Mouse (Mus musculus): Measurements from ENCODE around the gene Fgfr2.

Fgfr2 gene

GRCm38 (mm10) chr7:132610468-132611318 is 512.5 kb downstream of the Fgfr2 start, which contains the start of gene Lhpp:
Lhpp (plus strand) TSS chr7:132610638.
- TF ChIP-seq CTCF (conservative IDR thresholded peaks at IDR 0.05; ENCODE audit: low read length) (no peak), POU5F1 (IDR thresholded peaks at IDR 0.05; ENCODE audit: borderline replicate concordance, low read length) (no peak), NANOG (IDR thresholded peaks at IDR 0.05; ENCODE audit: borderline replicate concordance, low read length) (no peak)
- no peaks in the 10 kb centered on the region for H3K36me3 ChIP-seq (ENCODE audit: insufficient read depth, low read length)
- peaks cover 37% of the 10 kb centered on the region for H3K4me1 ChIP-seq (replicated peaks; ENCODE audit: low read depth, low read length)
- H3K9me3 ChIP-seq (ENCODE audit: low read length) = no peaks in the 10 kb centered on the region
- peaks cover 58% of the 10 kb centered on the region for H3K27me3 ChIP-seq (ENCODE audit: insufficient read depth, low read length)
- H3K4me3 ChIP-seq (replicated peaks; ENCODE audit: low read length) = peak within 1 kb of the TSS; percentile 84

DNA sequence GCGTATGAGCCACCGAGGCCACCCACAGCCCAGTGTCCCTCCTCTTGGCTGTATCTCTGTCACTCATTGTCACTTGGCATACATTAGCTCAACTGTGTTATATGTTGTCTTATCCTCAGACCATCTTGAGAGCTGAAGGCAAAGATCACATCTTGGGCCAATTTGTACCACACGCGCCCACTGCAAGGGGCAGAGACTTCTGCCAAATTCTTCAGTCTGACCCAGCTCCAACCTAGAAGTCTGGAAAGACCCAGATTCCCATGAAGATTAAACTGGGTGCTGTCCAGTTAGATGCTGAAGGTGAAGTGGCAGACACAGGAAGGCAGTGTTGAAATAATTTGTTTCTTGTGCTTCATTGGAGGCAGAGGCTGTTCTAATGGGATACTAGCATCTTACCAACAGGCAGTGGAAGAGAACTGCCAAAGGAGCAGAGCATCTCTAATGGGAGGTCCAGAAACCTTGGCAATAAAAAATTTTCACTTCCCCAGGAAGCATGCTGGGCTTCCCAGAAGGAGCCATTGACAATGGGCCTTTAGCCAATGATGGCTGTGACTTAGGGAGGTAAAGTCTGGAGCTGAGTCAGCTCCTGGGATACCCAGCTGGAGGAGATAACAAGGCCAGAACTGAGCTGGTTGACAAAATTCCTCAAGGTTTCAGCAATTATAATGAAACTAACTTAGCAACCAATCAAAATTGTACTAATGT is 514.7 kb downstream of the Fgfr2 start:
- Histone ChIP-seq H3K4me1 (replicated peaks; ENCODE audit: low read depth, low read length) (peaks cover 16% of the 10 kb centered on the region), H3K36me3 (ENCODE audit: insufficient read depth, low read length) (no peaks in the 10 kb centered on the region), H3K9me3 (ENCODE audit: low read length) (no peaks in the 10 kb centered on the region), H3K4me3 (replicated peaks; ENCODE audit: low read length) (no peak overlapping the region), H3K27me3 (ENCODE audit: insufficient read depth, low read length) (peaks cover 66% of the 10 kb centered on the region)
- TF ChIP-seq NANOG (IDR thresholded peaks at IDR 0.05; ENCODE audit: borderline replicate concordance, low read length) (no peak), CTCF (conservative IDR thresholded peaks at IDR 0.05; ENCODE audit: low read length) (no peak)

DNA sequence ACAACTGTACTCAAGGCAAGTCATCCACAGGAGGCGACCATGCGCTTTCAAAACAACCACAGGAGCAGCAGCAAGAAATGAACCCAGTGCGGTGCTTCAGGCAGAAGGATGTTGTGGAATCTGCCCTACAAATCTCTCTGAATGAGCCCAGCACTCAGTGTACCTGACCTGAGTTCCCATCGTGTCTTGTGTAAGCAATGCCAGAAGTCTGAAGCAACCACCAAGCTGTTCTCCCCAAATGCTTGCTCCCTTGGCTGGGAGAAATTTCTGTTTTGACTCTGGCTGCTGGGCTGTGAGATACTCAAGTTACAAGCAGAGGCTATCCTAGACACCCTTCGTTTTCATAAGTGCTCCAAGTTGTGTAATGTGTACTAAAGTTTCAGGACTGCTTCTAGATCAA is 517.5 kb downstream of the Fgfr2 start:
- no peaks in the 10 kb centered on the region for H3K36me3 ChIP-seq (ENCODE audit: insufficient read depth, low read length)
- no peak overlapping the region for H3K4me3 ChIP-seq (replicated peaks; ENCODE audit: low read length)
- H3K9me3 ChIP-seq (ENCODE audit: low read length) = no peaks in the 10 kb centered on the region
- peaks cover 90% of the 10 kb centered on the region for H3K27me3 ChIP-seq (ENCODE audit: insufficient read depth, low read length)
- no peak for TF ChIP-seq CTCF (conservative IDR thresholded peaks at IDR 0.05; ENCODE audit: low read length)
- TF ChIP-seq NANOG (IDR thresholded peaks at IDR 0.05; ENCODE audit: borderline replicate concordance, low read length) = no peak
- TF ChIP-seq POU5F1 (IDR thresholded peaks at IDR 0.05; ENCODE audit: borderline replicate concordance, low read length) = no peak
- peaks cover 25% of the 10 kb centered on the region for H3K4me1 ChIP-seq (replicated peaks; ENCODE audit: low read depth, low read length)

DNA sequence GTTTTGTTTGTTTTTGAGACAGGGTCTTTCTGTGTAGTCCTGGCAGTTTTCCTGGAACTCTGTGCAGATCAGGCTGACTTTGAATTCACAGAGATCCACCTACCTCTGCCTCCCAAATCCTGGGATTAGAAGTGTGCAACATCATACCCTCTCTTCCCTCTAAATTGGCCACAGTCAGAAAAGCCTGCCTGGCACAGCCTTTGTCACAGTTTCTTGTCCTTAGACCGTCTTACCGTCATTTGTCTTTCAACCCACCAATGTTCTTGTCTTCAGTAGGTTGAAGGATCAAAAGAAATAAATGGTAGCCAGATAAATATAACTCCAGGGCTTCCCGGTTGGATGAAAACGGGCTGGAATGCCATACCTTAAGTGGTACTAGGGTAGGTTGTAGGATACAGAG is 518.4 kb downstream of the Fgfr2 start:
- Histone ChIP-seq H3K4me1 (replicated peaks; ENCODE audit: low read depth, low read length) (peaks cover 30% of the 10 kb centered on the region), H3K4me3 (replicated peaks; ENCODE audit: low read length) (no peak overlapping the region), H3K27me3 (ENCODE audit: insufficient read depth, low read length) (peaks cover 93% of the 10 kb centered on the region), H3K9me3 (ENCODE audit: low read length) (no peaks in the 10 kb centered on the region), H3K36me3 (ENCODE audit: insufficient read depth, low read length) (no peaks in the 10 kb centered on the region)
- no peak for TF ChIP-seq POU5F1 (IDR thresholded peaks at IDR 0.05; ENCODE audit: borderline replicate concordance, low read length)
- TF ChIP-seq CTCF (conservative IDR thresholded peaks at IDR 0.05; ENCODE audit: low read length) = no peak
- no peak for TF ChIP-seq NANOG (IDR thresholded peaks at IDR 0.05; ENCODE audit: borderline replicate concordance, low read length)

DNA sequence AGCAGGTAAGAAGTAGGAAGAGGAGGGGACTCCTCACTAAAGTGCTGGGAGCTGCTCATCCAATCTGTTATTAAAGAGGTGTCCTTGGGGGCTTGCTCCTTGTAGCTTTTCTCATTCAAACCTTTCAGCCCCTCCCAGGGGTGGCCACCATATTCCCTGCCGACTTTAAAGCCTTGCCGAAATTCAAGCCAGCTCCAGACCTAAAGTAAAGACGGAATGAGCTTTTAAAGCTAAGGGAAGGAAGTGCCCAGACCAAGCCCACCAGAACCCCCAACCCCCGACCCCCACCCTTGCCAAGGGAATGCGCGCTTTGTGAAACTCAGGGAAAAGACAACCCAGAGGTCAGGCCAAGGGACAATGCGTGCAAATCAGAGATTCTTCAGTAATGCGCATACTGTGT is 522.2 kb downstream of the Fgfr2 start:
- TF ChIP-seq CTCF (conservative IDR thresholded peaks at IDR 0.05; ENCODE audit: low read length) = no peak
- 0 out of 2 replicates have a peak, but pooled peaks have one; percentile 62 for TF ChIP-seq POU5F1 (IDR thresholded peaks at IDR 0.05; ENCODE audit: borderline replicate concordance, low read length)
- no peak for TF ChIP-seq NANOG (IDR thresholded peaks at IDR 0.05; ENCODE audit: borderline replicate concordance, low read length)
- no peaks in the 10 kb centered on the region for H3K36me3 ChIP-seq (ENCODE audit: insufficient read depth, low read length)
- H3K27me3 ChIP-seq (ENCODE audit: insufficient read depth, low read length) = peaks cover 95% of the 10 kb centered on the region
- H3K4me1 ChIP-seq (replicated peaks; ENCODE audit: low read depth, low read length) = peaks cover 56% of the 10 kb centered on the region
- no peaks in the 10 kb centered on the region for H3K9me3 ChIP-seq (ENCODE audit: low read length)
- 0 out of 2 replicates have a peak overlapping the region, but pooled peaks have one; percentile 69 for H3K4me3 ChIP-seq (replicated peaks; ENCODE audit: low read length)

DNA sequence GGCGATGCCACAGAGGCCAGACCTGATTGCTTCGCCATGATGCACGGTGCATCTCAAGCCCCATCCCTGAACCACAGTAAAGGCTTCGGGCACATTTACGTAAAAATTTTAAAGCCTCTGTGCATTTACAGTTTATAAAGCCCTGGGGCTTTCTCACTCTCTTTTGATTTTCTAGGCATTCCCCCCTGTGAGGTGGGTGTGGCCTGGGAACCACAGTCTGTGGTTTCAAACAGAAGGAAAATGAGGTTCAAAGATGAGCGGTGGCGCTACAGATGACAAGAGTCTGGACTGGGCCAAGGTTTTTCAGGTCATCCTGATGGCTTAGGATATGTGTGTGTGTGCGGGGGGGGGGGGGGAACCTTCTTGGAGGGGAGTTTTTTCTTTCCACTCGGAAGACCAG is 523.1 kb downstream of the Fgfr2 start:
- Histone ChIP-seq H3K4me3 (replicated peaks; ENCODE audit: low read length) (peak overlapping the region; percentile 69), H3K27me3 (ENCODE audit: insufficient read depth, low read length) (peaks cover 94% of the 10 kb centered on the region), H3K9me3 (ENCODE audit: low read length) (no peaks in the 10 kb centered on the region), H3K36me3 (ENCODE audit: insufficient read depth, low read length) (no peaks in the 10 kb centered on the region), H3K4me1 (replicated peaks; ENCODE audit: low read depth, low read length) (peaks cover 56% of the 10 kb centered on the region)
- no peak for TF ChIP-seq POU5F1 (IDR thresholded peaks at IDR 0.05; ENCODE audit: borderline replicate concordance, low read length)
- no peak for TF ChIP-seq NANOG (IDR thresholded peaks at IDR 0.05; ENCODE audit: borderline replicate concordance, low read length)
- no peak for TF ChIP-seq CTCF (conservative IDR thresholded peaks at IDR 0.05; ENCODE audit: low read length)

DNA sequence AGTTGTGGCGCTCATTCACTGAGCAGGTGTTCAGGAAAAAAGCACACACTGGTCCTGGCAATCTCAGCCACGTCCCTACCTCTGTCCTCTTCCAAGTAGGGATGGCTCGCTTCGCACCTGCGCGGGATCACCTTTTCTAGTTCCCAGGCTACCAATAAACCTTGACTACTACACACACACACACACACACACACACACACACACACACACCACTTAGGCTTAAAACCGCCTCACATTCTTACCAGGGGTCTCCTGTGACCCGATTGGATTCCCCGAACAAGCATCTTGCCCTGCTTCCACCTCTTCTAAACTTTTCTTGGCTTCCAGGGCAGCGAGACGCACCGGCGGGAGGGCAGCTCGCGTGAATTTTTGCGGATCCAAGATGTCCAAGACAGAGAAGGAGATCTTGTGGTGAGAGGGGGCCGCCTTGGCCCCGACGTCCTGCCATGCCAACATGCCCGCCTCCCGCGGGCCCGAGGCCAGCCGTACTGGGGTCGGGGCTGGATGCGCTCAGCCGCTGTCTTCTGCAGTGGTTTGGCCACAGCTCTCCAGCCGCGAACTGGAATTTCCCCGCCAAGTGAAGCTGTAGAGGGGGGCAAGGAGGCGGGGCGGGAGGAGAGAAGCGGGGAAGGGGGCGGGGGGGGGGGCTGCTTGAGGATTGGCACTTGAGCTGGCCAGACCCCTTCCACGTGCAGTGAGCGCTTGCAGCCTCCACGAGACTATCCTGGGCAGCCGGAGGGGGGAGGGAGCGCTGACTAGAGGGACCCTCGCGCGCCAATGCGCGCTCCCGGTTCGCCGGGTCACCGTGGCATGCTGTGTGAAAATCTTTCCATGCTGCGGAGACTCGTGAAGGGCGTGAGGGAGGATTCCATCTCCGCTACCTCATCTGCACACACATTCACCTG is 523.8 kb downstream of the Fgfr2 start, which contains the start of gene Nkx1-2:
Gene Nkx1-2 (minus strand): TSS at position 567 of the 905 bp plus-strand sequence.
- no peaks in the 10 kb centered on the region for H3K9me3 ChIP-seq (ENCODE audit: low read length)
- H3K4me3 ChIP-seq (replicated peaks; ENCODE audit: low read length) = peak within 1 kb of the TSS; percentile 69
- TF ChIP-seq POU5F1 (IDR thresholded peaks at IDR 0.05; ENCODE audit: borderline replicate concordance, low read length) (no peak), CTCF (conservative IDR thresholded peaks at IDR 0.05; ENCODE audit: low read length) (no peak), NANOG (IDR thresholded peaks at IDR 0.05; ENCODE audit: borderline replicate concordance, low read length) (no peak)
- H3K27me3 ChIP-seq (ENCODE audit: insufficient read depth, low read length) = peaks cover 92% of the 10 kb centered on the region
- H3K4me1 ChIP-seq (replicated peaks; ENCODE audit: low read depth, low read length) = peaks cover 56% of the 10 kb centered on the region
- H3K36me3 ChIP-seq (ENCODE audit: insufficient read depth, low read length) = no peaks in the 10 kb centered on the region

Data from E14TG2a.4 (cell line).